Mouse (Mus musculus) right cerebral cortex, postnatal 4 days (tissue): Measurements from ENCODE around the gene Sema4f.

ENCODE experiments used
- DNase-seq: peaks from one replicate; pipeline ENCODE4 v3.0.0-alpha.2; 2022

Gene Sema4f

GRCm38 (mm10) chr6:82868476-82868875 is 71.1 kb downstream of the Sema4f start:
- no peak for DNase-seq

GRCm38 (mm10) chr6:82863380-82863874 is 76.1 kb downstream of the Sema4f start:
- DNase-seq, result no peak

- no peak for DNase-seq
These were observed 77.1 kb downstream of the Sema4f start for GRCm38 (mm10) chr6:82862475-82862874.

- no peak for DNase-seq
These were observed 77.5 kb downstream of the Sema4f start for GRCm38 (mm10) chr6:82862042-82862441.
